Mouse (Mus musculus) heart, embryonic 14.5 days (tissue): Measurements from ENCODE around the gene Morf4l1. TPM values are rescaled to one million over a fixed set of nuclear protein-coding genes. Genes with fewer than 3 reads are reported as not detected.
"Not testable (repeated sequence)": the region's sequence is repeated elsewhere in the genome, so short reads cannot be mapped to it uniquely, and the experiment has no call there.

ENCODE experiments used
- ATAC-seq: fragments of 200-750 bp; cut with Nextera tagmentation; 2 replicates; pipeline ENCODE4 v1.8.0; 2017; ENCODE audit warnings: low read depth, moderate TSS enrichment; ENCODE audit not compliant: insufficient number of reproducible peaks, insufficient read depth, low FRiP score
- H3K27ac ChIP-seq, 2 experiments: fragments of 200-500 bp in 1 of 2; fragments of 300-500 bp in 1 of 2; sonication (generic) in 1 of 2; replicated peaks in 1 of 2; 2 replicates each; pipeline ENCODE4 v1.5.1; 2012 to 2014; ENCODE audit warnings: low read depth in 2 of 2, low read length in 2 of 2, control low read depth in 1 of 2, mild to moderate bottlenecking in 1 of 2, mixed read lengths in 1 of 2; ENCODE audit not compliant: control insufficient read depth in 1 of 2, insufficient read depth in 1 of 2
- H3K27me3 ChIP-seq: fragments of 300-500 bp; sonication (generic); 2 replicates; pipeline ENCODE4 v1.6.1; 2014; ENCODE audit warnings: mild to moderate bottlenecking, low read length, control low read depth; ENCODE audit not compliant: control insufficient read depth, insufficient read depth
- H3K36me3 ChIP-seq: fragments of 300-500 bp; sonication (generic); 2 replicates; pipeline ENCODE4 v1.6.1; 2014; ENCODE audit warnings: mild to moderate bottlenecking, control low read depth, low read length, mixed read lengths; ENCODE audit not compliant: control insufficient read depth, insufficient read depth
- H3K4me1 ChIP-seq, 2 experiments: fragments of 200-500 bp in 1 of 2; fragments of 300-500 bp in 1 of 2; sonication (generic) in 1 of 2; 2 replicates each; pipeline ENCODE4 v1.6.1; 2012 to 2014; ENCODE audit warnings: low read length in 2 of 2, control low read depth in 1 of 2, mixed read lengths in 1 of 2; ENCODE audit not compliant: control insufficient read depth in 2 of 2, insufficient read depth in 2 of 2
- H3K4me2 ChIP-seq: fragments of 300-500 bp; sonication (generic); 2 replicates; pipeline ENCODE4 v1.6.1; 2014; ENCODE audit warnings: mild to moderate bottlenecking, low read length
- H3K4me3 ChIP-seq, 2 experiments: fragments of 200-500 bp in 1 of 2; fragments of 300-500 bp in 1 of 2; sonication (generic) in 1 of 2; 2 replicates each; pipeline ENCODE4 v1.5.1; 2012 to 2014; ENCODE audit warnings: low read length in 2 of 2, mild to moderate bottlenecking in 2 of 2, control low read depth in 1 of 2, low read depth in 1 of 2, moderate library complexity in 1 of 2; ENCODE audit not compliant: control insufficient read depth in 1 of 2, insufficient read depth in 1 of 2
- H3K9ac ChIP-seq: fragments of 300-500 bp; sonication (generic); 2 replicates; pipeline ENCODE4 v1.6.1; 2014; ENCODE audit warnings: mild to moderate bottlenecking, low read length
- H3K9me3 ChIP-seq: fragments of 300-500 bp; sonication (generic); 2 replicates; pipeline ENCODE4 v1.6.1; 2016; ENCODE audit warnings: low read length, control low read depth; ENCODE audit not compliant: control insufficient read depth
- WGBS: fragments of 180-500 bp; shearing (Covaris S2); extraction: QIAGEN DNeasy Blood & Tissue Kit; methylation state at CpG from one replicate; pipeline ENCODE4 v1.1.7; 2014; 5-methylcytosine and 5-hydroxymethylcytosine counted together
- polyA plus RNA-seq: library from polyadenylated mRNA; unstranded; fragments of >200 nt; fragmentation: Nextera tagmentation; extraction: Ambion mirVana; gene quantifications from 2 replicates; pipeline ENCODE4 v1.2.1, GENCODE M21; 2014

The Morf4l1 gene
- polyA plus RNA-seq, 1 experiment from 2014 or later: 344 TPM

- H3K27ac ChIP-seq: no peak overlapping the region
- no peak overlapping the region for H3K4me3 ChIP-seq
- H3K9ac ChIP-seq: no peak overlapping the region
- no peak for ATAC-seq
- H3K9me3 ChIP-seq: no peaks in the 10 kb centered on the region
- H3K4me1 ChIP-seq: no peaks in the 10 kb centered on the region
- H3K36me3 ChIP-seq: peaks cover 71% of the 10 kb centered on the region
- no peak overlapping the region for H3K4me2 ChIP-seq
- WGBS: 91% methylated on average over 6 of the region's 6 CpGs
- no peaks in the 10 kb centered on the region for H3K27me3 ChIP-seq
Observed at GRCm38 (mm10) chr9:90089339-90090104, 25.1 kb downstream of the Morf4l1 start.

GRCm38 (mm10) chr9:90087906-90088485 is 26.6 kb downstream of the Morf4l1 start:
- H3K36me3 ChIP-seq: peaks cover 57% of the 10 kb centered on the region
- no peaks in the 10 kb centered on the region for H3K4me1 ChIP-seq
- no peaks in the 10 kb centered on the region for H3K9me3 ChIP-seq
- no peak overlapping the region for H3K4me2 ChIP-seq
- no peak overlapping the region for H3K9ac ChIP-seq
- no peak for ATAC-seq
- H3K27me3 ChIP-seq: no peaks in the 10 kb centered on the region
- H3K4me3 ChIP-seq: no peak overlapping the region
- 91% methylated on average over 2 of the region's 2 CpGs for WGBS
- H3K27ac ChIP-seq: no peak overlapping the region

GRCm38 (mm10) chr9:90084766-90085468 is 29.7 kb downstream of the Morf4l1 start:
- no peak overlapping the region for H3K4me3 ChIP-seq
- WGBS: 70% methylated on average over 8 of the region's 8 CpGs
- H3K36me3 ChIP-seq: peaks cover 31% of the 10 kb centered on the region
- no peaks in the 10 kb centered on the region for H3K4me1 ChIP-seq
- no peak overlapping the region for H3K4me2 ChIP-seq
- ATAC-seq: no peak
- H3K27me3 ChIP-seq: no peaks in the 10 kb centered on the region
- no peak overlapping the region for H3K27ac ChIP-seq
- no peak overlapping the region for H3K9ac ChIP-seq
- H3K9me3 ChIP-seq: no peaks in the 10 kb centered on the region

- ATAC-seq: no peak
- Histone ChIP-seq H3K4me2 (no peak overlapping the region), H3K27me3 (no peaks in the 10 kb centered on the region), H3K9me3 (no peaks in the 10 kb centered on the region), H3K4me3 (no peak overlapping the region), H3K27ac (no peak overlapping the region), H3K9ac (no peak overlapping the region), H3K36me3 (peaks cover 24% of the 10 kb centered on the region), H3K4me1 (no peaks in the 10 kb centered on the region)
- WGBS: 80% methylated on average over 3 of the region's 3 CpGs
Observed at GRCm38 (mm10) chr9:90084152-90084551, 30.4 kb downstream of the Morf4l1 start.

- ATAC-seq: no peak
- H3K4me2 ChIP-seq: no peak overlapping the region
- H3K4me1 ChIP-seq: no peaks in the 10 kb centered on the region
- H3K4me3 ChIP-seq: no peak overlapping the region
- 90% methylated on average over 1 of the region's 1 CpGs for WGBS
- H3K9me3 ChIP-seq: no peaks in the 10 kb centered on the region
- no peak overlapping the region for H3K9ac ChIP-seq
- peaks cover 12% of the 10 kb centered on the region for H3K36me3 ChIP-seq
- no peak overlapping the region for H3K27ac ChIP-seq
- no peaks in the 10 kb centered on the region for H3K27me3 ChIP-seq
Observed at GRCm38 (mm10) chr9:90082992-90083391, 31.6 kb downstream of the Morf4l1 start.

GRCm38 (mm10) chr9:90081961-90082360 is 32.6 kb downstream of the Morf4l1 start:
- not testable (repeated sequence) for H3K9me3 ChIP-seq, H3K36me3 ChIP-seq, H3K9ac ChIP-seq, H3K27me3 ChIP-seq, H3K27ac ChIP-seq, H3K4me3 ChIP-seq, H3K4me2 ChIP-seq, ATAC-seq, H3K4me1 ChIP-seq
- WGBS: 59% methylated on average over 6 of the region's 6 CpGs

GRCm38 (mm10) chr9:90076849-90077461 is 37.6 kb downstream of the Morf4l1 start:
- no peaks in the 10 kb centered on the region for H3K4me1 ChIP-seq
- no peak overlapping the region for H3K9ac ChIP-seq
- no peak for ATAC-seq
- H3K27me3 ChIP-seq: no peaks in the 10 kb centered on the region
- 48% methylated on average over 8 of the region's 8 CpGs for WGBS
- no peak overlapping the region for H3K4me3 ChIP-seq
- no peak overlapping the region for H3K4me2 ChIP-seq
- no peaks in the 10 kb centered on the region for H3K36me3 ChIP-seq
- no peak overlapping the region for H3K27ac ChIP-seq
- no peaks in the 10 kb centered on the region for H3K9me3 ChIP-seq
